Mouse (Mus musculus) heart, adult 2 months (tissue): Measurements from ENCODE around the gene Gm43302.

Experiments used
- CTCF ChIP-seq: fragments of 200-600 bp; IDR thresholded peaks from 2 replicates; pipeline ENCODE4 v1.8.1; 2022; ENCODE audit warnings: antibody characterized with exemption, mild to moderate bottlenecking, moderate library complexity
- EP300 ChIP-seq: fragments of 200-500 bp; IDR thresholded peaks from 2 replicates; pipeline ENCODE4 v1.6.1; 2011; ENCODE audit warnings: low read depth, low read length, control low read depth; ENCODE audit not compliant: insufficient read depth

DNA sequence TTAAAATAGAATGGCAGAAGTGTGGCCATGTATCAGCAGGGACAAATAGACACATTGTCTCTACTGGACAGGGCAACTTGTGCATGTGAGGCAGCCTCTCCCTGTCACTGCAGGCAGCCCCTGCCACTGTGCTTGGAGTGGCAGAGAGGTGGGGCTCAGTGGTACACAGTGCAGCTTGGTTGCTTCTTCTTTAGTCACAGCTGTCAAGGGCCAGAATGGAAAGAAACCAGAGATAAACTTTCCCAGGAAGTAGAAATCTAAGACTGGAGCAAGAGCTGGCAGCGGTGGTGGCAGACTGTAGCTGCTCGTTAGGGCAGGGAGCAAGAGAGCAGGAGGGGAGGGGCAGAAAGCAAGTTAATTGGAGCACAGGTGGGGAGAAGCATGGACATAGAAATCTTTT lies 8.0 kb upstream of the Gm43302 start:
- no peak for TF ChIP-seq CTCF
- TF ChIP-seq EP300 = peak; percentile 61; the same call in 1 of the 2 replicates
